Mouse (Mus musculus) embryonic stem cell, embryonic (primary cell): ENCODE data around the gene Ifna5.
"Not testable (repeated sequence)": the region's sequence is repeated elsewhere in the genome, so short reads cannot be mapped to it uniquely, and the experiment has no call there.

Experiments
- CTCF ChIA-PET, 4 experiments: fragments of 300-600 bp in 2 of 4; fragments of 350-600 bp in 2 of 4; sonication (Branson Sonifier 250); formaldehyde crosslinking; loops; one replicate each; lab custom pipeline; 2022; ENCODE audit warnings: inconsistent platforms in 2 of 4; lab: Charles Lee
- POLR2A ChIA-PET, 4 experiments: fragments of 300-600 bp in 2 of 4; fragments of 350-600 bp in 2 of 4; sonication (Branson Sonifier 250); formaldehyde crosslinking; loops; one replicate each; lab custom pipeline; 2022; ENCODE audit warnings: antibody characterized with exemption in 4 of 4, inconsistent platforms in 1 of 4; lab: Charles Lee

Ifna5 gene

GRCm38 (mm10) chr4:88835225-88835624 lies at the start of gene Ifna5:
TSS of gene Ifna5 (plus strand) at chr4:88835525.
- CTCF ChIA-PET, POLR2A ChIA-PET: not testable (repeated sequence)

DNA sequence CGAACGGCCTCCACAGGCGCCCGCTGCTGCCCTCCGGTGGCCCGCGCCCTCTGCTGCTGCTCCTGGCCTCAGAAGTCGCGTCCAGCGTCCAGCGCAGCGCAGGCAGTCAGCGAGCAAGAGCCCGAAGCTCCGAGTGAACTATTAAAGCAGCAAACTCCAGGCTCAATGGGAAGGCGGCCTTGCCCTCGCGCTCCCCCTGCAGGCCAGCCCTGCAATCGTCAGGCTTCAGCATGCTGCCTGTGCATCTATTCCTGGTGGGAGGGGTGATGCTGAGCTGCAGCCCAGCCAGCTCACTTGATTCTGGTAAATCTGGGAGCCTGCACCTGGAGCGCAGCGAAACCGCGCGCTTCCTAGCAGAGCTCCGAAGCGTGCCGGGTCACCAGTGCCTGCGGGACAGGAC lies 46.9 kb upstream of the Ifna5 start, which contains the start of gene Gm13277:
Gene Gm13277, plus strand, starts transcription at position 231 of the 400 bp plus-strand sequence.
- CTCF ChIA-PET, result not testable (repeated sequence)

GRCm38 (mm10) chr4:88791250-88791649 lies 44.1 kb upstream of the Ifna5 start, which contains the start of gene Gm13278:
TSS of gene Gm13278 (plus strand) at chr4:88791550.
- POLR2A ChIA-PET, CTCF ChIA-PET: not testable (repeated sequence)

More for the DNA sequence above, 46.9 kb upstream of the Ifna5 start, which contains the start of gene Gm13277:
- POLR2A ChIA-PET, result not testable (repeated sequence)

- CTCF ChIA-PET, POLR2A ChIA-PET: not testable (repeated sequence)
Measured at GRCm38 (mm10) chr4:88793936-88794675, 41.2 kb upstream of the Ifna5 start, which contains the start of gene Gm13275. TSS of gene Gm13275 (plus strand) at chr4:88794487.

DNA sequence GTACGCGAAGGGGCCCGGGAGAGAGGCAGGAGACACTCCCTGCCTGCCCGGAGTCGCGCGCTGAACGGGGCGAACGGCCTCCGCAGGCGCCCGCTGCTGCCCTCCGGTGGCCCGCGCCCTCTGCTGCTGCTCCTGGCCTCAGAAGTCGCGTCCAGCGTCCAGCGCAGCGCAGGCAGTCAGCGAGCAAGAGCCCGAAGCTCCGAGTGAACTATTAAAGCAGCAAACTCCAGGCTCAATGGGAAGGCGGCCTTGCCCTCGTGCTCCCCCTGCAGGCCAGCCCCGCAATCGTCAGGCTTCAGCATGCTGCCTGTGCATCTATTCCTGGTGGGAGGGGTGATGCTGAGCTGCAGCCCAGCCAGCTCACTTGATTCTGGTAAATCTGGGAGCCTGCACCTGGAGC lies 38.2 kb upstream of the Ifna5 start, which contains the start of gene Gm13279:
Gene Gm13279, plus strand, starts transcription at position 301 of the 400 bp plus-strand sequence.
- CTCF ChIA-PET, POLR2A ChIA-PET: not testable (repeated sequence)

GRCm38 (mm10) chr4:88799365-88799764 lies 36.0 kb upstream of the Ifna5 start, which contains the start of gene Gm13285:
TSS of gene Gm13285 (plus strand) at chr4:88799665.
- POLR2A ChIA-PET, CTCF ChIA-PET: not testable (repeated sequence)

DNA sequence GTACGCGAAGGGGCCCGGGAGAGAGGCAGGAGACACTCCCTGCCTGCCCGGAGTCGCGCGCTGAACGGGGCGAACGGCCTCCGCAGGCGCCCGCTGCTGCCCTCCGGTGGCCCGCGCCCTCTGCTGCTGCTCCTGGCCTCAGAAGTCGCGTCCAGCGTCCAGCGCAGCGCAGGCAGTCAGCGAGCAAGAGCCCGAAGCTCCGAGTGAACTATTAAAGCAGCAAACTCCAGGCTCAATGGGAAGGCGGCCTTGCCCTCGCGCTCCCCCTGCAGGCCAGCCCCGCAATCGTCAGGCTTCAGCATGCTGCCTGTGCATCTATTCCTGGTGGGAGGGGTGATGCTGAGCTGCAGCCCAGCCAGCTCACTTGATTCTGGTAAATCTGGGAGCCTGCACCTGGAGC lies 32.4 kb upstream of the Ifna5 start, which contains the start of gene Gm13287:
Gene Gm13287, plus strand, starts transcription at position 301 of the 400 bp plus-strand sequence.
- CTCF ChIA-PET, POLR2A ChIA-PET: not testable (repeated sequence)

DNA sequence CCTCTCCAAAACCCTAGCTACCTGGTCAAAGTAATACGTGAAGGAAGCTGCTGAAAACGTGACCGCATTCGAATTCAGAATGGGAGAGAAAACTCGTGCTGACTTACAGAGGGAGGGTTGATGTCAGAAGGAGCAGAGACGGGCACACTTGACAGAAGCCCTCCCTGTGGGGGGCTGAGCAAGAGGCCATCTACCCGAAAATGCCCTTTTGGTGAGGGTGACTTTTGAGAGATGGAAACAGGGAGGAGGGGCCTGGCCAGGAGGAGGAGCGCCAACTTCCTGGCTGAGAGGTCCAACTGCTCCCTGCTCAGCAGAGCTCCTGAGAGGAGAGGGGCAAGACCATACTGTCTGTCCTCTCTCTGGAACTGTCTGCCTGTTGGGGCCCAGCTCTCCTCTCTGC lies 30.1 kb upstream of the Ifna5 start, which contains the start of gene Gm13288:
Gene Gm13288, plus strand, starts transcription at position 301 of the 400 bp plus-strand sequence.
- POLR2A ChIA-PET, CTCF ChIA-PET: not testable (repeated sequence)

DNA sequence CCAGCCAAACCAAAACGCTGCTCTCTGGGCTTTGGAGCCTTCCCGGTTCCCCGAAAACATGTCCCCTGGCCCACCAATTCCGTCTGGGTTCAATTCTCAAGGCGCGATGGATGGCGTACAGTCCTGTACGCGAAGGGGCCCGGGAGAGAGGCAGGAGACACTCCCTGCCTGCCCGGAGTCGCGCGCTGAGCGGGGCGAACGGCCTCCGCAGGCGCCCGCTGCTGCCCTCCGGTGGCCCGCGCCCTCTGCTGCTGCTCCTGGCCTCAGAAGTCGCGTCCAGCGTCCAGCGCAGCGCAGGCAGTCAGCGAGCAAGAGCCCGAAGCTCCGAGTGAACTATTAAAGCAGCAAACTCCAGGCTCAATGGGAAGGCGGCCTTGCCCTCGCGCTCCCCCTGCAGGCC lies 29.6 kb upstream of the Ifna5 start:
- POLR2A ChIA-PET, CTCF ChIA-PET: not testable (repeated sequence)

- ChIA-PET POLR2A (no interaction called here), CTCF (no interaction called here)
Measured at GRCm38 (mm10) chr4:88815928-88816327, 19.4 kb upstream of the Ifna5 start, which contains the start of gene Ifna7. TSS of gene Ifna7 (plus strand) at chr4:88816228.

DNA sequence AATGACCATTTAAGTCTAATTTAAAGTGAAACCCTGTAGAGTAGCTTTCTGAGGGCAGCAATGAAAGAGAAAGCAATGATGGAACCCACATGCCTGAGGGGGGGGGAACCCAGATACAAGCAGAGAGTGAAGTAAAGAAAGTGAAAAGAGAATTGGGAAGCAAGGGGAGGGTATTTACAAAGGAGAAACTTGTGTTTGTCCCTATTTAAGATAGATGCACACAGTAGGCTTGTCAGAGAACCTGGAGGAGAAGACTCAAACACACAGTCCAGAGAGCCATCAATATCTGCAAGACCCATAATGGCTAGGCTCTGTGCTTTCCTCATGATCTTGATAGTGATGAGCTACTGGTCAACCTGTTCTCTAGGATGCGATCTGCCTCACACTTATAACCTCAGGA lies 15.7 kb upstream of the Ifna5 start, which contains the start of gene Ifna11:
Gene Ifna11, plus strand, starts transcription at position 301 of the 400 bp plus-strand sequence.
- CTCF ChIA-PET, result interaction anchor here in 1 of 4 experiments (0.6 kb wide), 1 partner anchor 136 kb away, joined by 4 read pairs; the partner anchor contains the start of gene Ifna2
- POLR2A ChIA-PET, result no interaction called here

DNA sequence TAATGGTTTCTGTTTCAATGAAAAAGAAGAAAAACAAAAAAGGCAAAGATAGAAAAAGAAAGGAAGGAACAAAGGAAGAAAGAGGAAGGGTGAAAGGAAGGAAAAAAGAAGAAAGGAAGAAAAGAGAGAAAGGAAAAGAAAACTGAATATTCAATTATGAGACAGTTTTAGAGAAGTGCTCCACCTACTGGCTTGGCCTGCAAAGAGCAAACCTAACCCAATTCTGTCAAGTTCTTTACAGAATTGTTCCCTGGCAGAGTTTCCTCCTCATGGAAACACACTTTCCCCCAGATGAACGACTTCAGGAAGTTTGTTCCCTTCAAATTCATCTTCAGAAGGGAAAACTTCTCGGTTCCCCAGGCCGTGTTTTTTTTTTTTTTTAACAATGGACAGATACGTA lies 12.3 kb upstream of the Ifna5 start:
- POLR2A ChIA-PET, result no interaction called here
- CTCF ChIA-PET, result no interaction called here

DNA sequence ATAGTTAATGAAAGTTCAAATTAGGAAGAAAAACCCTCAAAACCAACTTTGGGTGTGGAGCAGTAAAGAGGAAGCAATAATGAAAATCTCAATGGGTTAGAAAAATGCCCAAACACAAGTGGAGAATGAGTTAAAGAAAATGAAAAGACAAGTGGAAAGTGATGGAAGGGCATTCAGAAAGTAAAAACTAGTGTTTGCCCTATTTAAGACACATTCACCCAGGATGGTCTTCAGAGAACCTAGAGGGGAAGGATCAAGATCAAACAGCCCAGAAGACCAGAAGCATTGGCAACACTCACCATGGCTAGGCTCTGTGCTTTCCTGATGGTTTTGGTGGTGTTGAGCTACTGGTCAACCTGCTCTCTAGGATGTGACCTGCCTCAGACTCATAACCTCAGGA lies 8.2 kb upstream of the Ifna5 start, which contains the start of gene Ifna6:
Gene Ifna6, plus strand, starts transcription at position 301 of the 400 bp plus-strand sequence.
- POLR2A ChIA-PET, CTCF ChIA-PET: not testable (repeated sequence)

DNA sequence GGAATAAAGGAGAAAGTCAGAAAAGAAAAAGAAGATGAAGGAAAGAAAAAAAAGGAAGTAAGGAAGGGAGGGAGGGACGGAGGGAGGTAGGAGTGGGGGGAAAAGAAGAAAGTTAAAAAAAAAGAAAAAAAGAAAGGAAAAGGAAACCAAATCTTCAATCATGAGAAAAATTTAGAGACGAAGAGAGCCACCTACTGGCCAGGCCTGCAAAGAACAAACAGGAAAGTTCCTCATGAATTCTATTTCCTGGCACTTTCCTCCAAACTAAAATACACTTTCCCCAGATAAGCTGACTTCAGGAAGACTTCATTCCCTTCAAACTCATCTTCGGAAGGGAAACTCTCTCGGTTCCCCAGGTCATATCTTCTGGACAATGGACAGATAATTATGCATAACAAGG lies 4.8 kb upstream of the Ifna5 start:
- ChIA-PET POLR2A (interaction anchor here in 1 of 4 experiments (0.6 kb wide), 1 partner anchor 463 kb away, joined by 11 read pairs; no protein-coding TSS in a partner anchor), CTCF (interaction anchor here in 1 of 4 experiments (0.9 to 2.2 kb wide), 2 partner anchors 134 to 299 kb away, joined by 3 to 4 read pairs; no protein-coding TSS in a partner anchor)

GRCm38 (mm10) chr4:88838828-88839227 lies 3.5 kb downstream of the Ifna5 start:
- ChIA-PET CTCF (interaction anchor here in 2 of 4 experiments (0.6 kb wide), 2 partner anchors 17 to 159 kb away, joined by 3 to 5 read pairs; no protein-coding TSS in a partner anchor), POLR2A (no interaction called here)

GRCm38 (mm10) chr4:88840058-88840457 lies 4.7 kb downstream of the Ifna5 start:
- CTCF ChIA-PET, result interaction anchor here in 1 of 4 experiments (0.7 kb wide), 1 partner anchor 376 kb away, joined by 3 read pairs; no protein-coding TSS in a partner anchor

DNA sequence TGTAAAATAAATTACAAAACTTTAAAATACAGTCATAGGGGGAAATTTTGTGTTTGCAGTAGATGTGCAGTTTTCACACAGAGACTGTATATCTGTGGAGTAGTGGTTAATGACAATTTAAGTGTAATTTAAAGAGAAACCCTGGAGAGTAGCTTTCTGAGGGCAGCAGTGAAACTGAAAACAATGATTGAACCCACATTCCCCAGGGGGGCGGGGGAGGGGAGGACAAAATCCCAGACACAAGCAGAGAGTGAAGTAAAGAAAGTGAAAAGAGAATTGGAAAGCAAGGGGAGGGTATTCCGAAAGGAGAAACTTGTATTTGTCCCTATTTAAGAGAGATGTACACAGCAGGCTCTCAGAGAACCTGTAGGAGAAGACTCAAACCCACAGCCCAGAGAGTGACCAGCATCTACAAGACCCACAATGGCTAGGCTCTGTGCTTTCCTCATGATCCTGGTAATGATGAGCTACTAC lies 6.2 kb downstream of the Ifna5 start, which contains the start of gene Ifna4:
Gene Ifna4, plus strand, starts transcription at position 424 of the 474 bp plus-strand sequence.
- POLR2A ChIA-PET, result no interaction called here
- CTCF ChIA-PET, result no interaction called here

More at GRCm38 (mm10) chr4:88840058-88840457, 4.7 kb downstream of the Ifna5 start:
- POLR2A ChIA-PET, result interaction anchor here in 1 of 4 experiments (0.6 kb wide), 1 partner anchor 821 kb away, joined by 3 read pairs; no protein-coding TSS in a partner anchor

DNA sequence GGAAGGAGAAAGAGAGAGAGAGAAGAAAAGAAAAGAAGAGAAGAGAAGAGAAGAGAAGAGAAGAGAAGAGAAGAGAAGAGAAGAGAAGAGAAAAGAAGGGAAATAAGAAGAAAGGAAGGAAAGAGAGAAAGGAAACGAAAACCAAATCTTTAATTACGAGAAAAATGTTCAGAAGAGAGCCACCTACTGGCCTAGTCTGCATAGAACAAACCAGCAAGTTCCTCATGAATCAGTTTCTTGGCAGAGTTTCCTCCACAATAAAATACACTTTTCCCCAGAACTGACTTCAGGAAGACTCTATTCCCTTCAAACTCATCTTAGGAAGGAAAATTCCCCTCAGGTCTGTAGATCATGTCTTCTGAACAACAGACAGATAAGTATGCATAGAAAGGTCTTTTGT lies 10.0 kb downstream of the Ifna5 start:
- ChIA-PET POLR2A (no interaction called here), CTCF (no interaction called here)

GRCm38 (mm10) chr4:88849698-88850097 lies 14.4 kb downstream of the Ifna5 start, which contains the start of gene Ifna1:
TSS of gene Ifna1 (plus strand) at chr4:88850087.
- CTCF ChIA-PET, result no interaction called here
- POLR2A ChIA-PET, result no interaction called here
